Mouse (Mus musculus) heart, embryonic 16.5 days (tissue): Measurements from ENCODE around the gene Rap1gap2. TPM values are rescaled to one million over a fixed set of nuclear protein-coding genes. Genes with fewer than 3 reads are reported as not detected.

Experiments used
- ATAC-seq: fragments of 200-750 bp; cut with Nextera tagmentation; replicated peaks from 2 replicates; pipeline ENCODE4 v1.8.0; 2017; ENCODE audit warnings: moderate number of reproducible peaks; ENCODE audit not compliant: insufficient read depth, low FRiP score; ENCODE audit errors: extremely low read depth
- H3K27ac ChIP-seq: fragments of 300-500 bp; sonication (generic); 2 replicates; pipeline ENCODE4 v1.5.1; 2014; ENCODE audit warnings: mild to moderate bottlenecking, low read length, control low read depth, moderate library complexity
- H3K27me3 ChIP-seq: fragments of 300-500 bp; sonication (generic); 2 replicates; pipeline ENCODE4 v1.6.1; 2014; ENCODE audit warnings: low read length, mixed read lengths; ENCODE audit not compliant: control insufficient read depth, insufficient read depth
- H3K36me3 ChIP-seq: fragments of 300-500 bp; sonication (generic); 2 replicates; pipeline ENCODE4 v1.6.1; 2014; ENCODE audit not compliant: control insufficient read depth, insufficient read depth
- H3K4me1 ChIP-seq: fragments of 300-500 bp; sonication (generic); 2 replicates; pipeline ENCODE4 v1.6.1; 2014; ENCODE audit warnings: low read length, mixed read lengths; ENCODE audit not compliant: control insufficient read depth, insufficient read depth
- H3K4me2 ChIP-seq: fragments of 300-500 bp; sonication (generic); 2 replicates; pipeline ENCODE4 v1.6.1; 2014; ENCODE audit warnings: low read depth, mild to moderate bottlenecking, control low read depth, low read length
- H3K4me3 ChIP-seq: fragments of 300-500 bp; sonication (generic); 2 replicates; pipeline ENCODE4 v1.5.1; 2014; ENCODE audit warnings: mild to moderate bottlenecking, control low read depth, low read length
- H3K9ac ChIP-seq: fragments of 300-500 bp; sonication (generic); 2 replicates; pipeline ENCODE4 v1.6.1; 2014; ENCODE audit warnings: low read length, control low read depth
- H3K9me3 ChIP-seq: fragments of 300-500 bp; sonication (generic); replicated peaks from 2 replicates; pipeline ENCODE4 v1.6.1; 2016; ENCODE audit warnings: low read length; ENCODE audit not compliant: control insufficient read depth
- WGBS: fragments of 180-500 bp; shearing (Covaris S2); extraction: QIAGEN DNeasy Blood & Tissue Kit; methylation state at CpG from one replicate; pipeline ENCODE4 v1.1.7; 2014; 5-methylcytosine and 5-hydroxymethylcytosine counted together
- polyA plus RNA-seq: library from polyadenylated mRNA; unstranded; fragments of >200 nt; fragmentation: Nextera tagmentation; extraction: Ambion mirVana; gene quantifications from 2 replicates; pipeline ENCODE4 v1.2.1, GENCODE M21; 2015

Rap1gap2 gene
- polyA plus RNA-seq, 1 experiment from 2014 or later = 2.0 TPM

DNA sequence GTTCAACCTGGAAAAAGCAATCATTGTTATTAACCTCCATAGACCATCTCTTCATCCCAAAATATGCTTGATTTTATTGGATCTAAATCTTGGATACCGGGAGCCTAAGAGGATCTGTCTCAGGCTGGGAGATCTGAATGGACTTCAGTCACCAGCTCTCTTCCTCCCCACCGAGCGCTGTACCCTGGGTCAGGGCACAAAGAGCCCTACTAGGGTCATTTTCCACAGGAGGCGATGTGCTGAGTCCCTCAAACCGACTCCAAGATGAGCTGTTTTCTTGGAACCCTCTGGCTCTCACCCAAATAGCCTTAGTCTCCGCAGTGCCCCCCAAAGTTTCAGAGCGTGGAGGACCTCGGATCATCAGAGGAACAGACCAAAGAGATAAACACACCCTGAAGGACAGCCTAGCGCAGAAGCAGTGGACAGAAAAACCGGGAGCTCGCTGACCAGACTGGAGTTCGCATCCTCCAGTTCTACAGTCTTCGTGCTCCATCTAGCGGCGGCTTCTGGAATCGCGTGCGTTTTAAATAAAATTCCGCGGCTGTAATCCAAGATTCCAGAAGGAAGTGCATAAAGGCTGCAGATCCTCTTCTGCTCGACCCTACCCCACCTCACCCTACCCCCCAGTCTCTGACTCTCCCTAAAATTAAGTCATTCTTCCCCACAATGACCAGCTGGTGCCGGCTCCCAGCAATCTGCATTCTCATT is 239.2 kb downstream of the Rap1gap2 start:
- no peak overlapping the region for H3K4me3 ChIP-seq
- H3K4me2 ChIP-seq = no peak overlapping the region
- no peaks in the 10 kb centered on the region for H3K4me1 ChIP-seq
- H3K9me3 ChIP-seq = no peaks in the 10 kb centered on the region
- no peak overlapping the region for H3K9ac ChIP-seq
- ATAC-seq = no peak; the same call in 1 of the 2 replicates
- H3K36me3 ChIP-seq = no peaks in the 10 kb centered on the region
- WGBS = 14% methylated on average over 22 of the region's 22 CpGs
- H3K27ac ChIP-seq = no peak overlapping the region
- peaks cover 5% of the 10 kb centered on the region; the same call in 1 of the 2 replicates for H3K27me3 ChIP-seq

DNA sequence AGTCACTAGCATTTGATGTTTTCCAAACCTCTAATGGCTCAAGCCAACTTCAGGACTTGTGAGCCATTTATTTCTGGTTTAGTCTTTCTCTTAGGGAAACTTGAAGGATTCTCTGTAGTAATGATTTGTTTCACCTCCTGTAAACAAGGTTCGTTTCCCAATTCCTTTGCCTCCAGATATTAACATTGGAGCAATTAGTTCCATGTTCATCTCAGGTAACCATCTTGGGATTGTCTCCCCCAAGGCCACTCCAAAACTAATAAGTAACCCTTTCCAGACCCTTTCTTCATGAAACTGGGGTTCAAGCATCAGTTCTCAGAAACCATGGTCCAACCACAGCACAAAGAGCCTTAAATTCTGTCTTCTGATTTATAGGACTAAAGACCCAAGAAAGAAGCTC is 248.9 kb downstream of the Rap1gap2 start, which contains the start of gene Olfr412:
Gene Olfr412, plus strand, starts transcription at position 301 of the 400 bp plus-strand sequence.
- Histone ChIP-seq H3K27ac (no peak within 1 kb of the TSS), H3K36me3 (no peaks in the 10 kb centered on the region), H3K4me3 (no peak within 1 kb of the TSS), H3K4me2 (no peak within 1 kb of the TSS), H3K9ac (no peak within 1 kb of the TSS), H3K4me1 (no peaks in the 10 kb centered on the region), H3K9me3 (0 out of 2 replicates have a peak, but pooled peaks cover 2% of the 10 kb centered on the region), H3K27me3 (no peaks in the 10 kb centered on the region)
- WGBS = 60% methylated on average over 1 of the region's 1 CpGs
- no peak for ATAC-seq

DNA sequence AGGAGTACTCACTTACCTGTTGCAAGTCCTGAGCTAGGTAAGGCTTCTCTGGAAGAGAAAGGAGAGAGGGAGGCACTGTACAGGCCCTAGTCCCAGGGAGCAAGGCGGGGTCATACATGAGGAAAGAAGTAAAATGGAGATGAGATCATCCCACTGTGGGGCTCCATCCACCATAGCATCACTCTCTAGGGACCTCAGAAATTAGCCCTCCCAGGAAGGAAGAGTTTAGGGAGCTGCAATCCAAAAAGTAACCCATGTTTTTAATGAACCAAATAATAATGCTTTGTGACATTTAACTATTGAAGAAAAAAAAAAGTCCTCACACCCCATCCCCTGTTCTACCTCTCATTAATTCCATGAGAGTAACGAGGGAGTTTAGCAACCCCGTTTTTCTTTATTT is 258.2 kb downstream of the Rap1gap2 start, which contains the start of gene Olfr411:
Gene Olfr411, minus strand, starts transcription at position 101 of the 400 bp plus-strand sequence.
- ATAC-seq = no peak
- H3K27me3 ChIP-seq = no peaks in the 10 kb centered on the region
- no peak within 1 kb of the TSS for H3K27ac ChIP-seq
- 84% methylated on average over 3 of the region's 3 CpGs for WGBS
- no peak within 1 kb of the TSS for H3K4me2 ChIP-seq
- no peaks in the 10 kb centered on the region for H3K4me1 ChIP-seq
- H3K36me3 ChIP-seq = no peaks in the 10 kb centered on the region
- no peaks in the 10 kb centered on the region for H3K9me3 ChIP-seq
- H3K9ac ChIP-seq = no peak within 1 kb of the TSS
- no peak within 1 kb of the TSS for H3K4me3 ChIP-seq

GRCm38 (mm10) chr11:74337931-74338330 is 272.8 kb downstream of the Rap1gap2 start, which contains the start of gene Olfr410:
Gene Olfr410, minus strand, starts transcription at chr11:74338031.
- WGBS = 70% methylated on average over 6 of the region's 6 CpGs
- H3K27me3 ChIP-seq = no peaks in the 10 kb centered on the region
- no peak within 1 kb of the TSS for H3K4me3 ChIP-seq
- no peak within 1 kb of the TSS for H3K9ac ChIP-seq
- H3K27ac ChIP-seq = no peak within 1 kb of the TSS
- no peak for ATAC-seq
- no peaks in the 10 kb centered on the region for H3K36me3 ChIP-seq
- H3K9me3 ChIP-seq = no peaks in the 10 kb centered on the region
- no peaks in the 10 kb centered on the region for H3K4me1 ChIP-seq
- H3K4me2 ChIP-seq = no peak within 1 kb of the TSS

Other genes with a start within 250 kb of the Rap1gap2 start
- gene Olfr412, start 248.8 kb downstream of the Rap1gap2 start, polyA plus RNA-seq = not detected in 2 replicates
- 0.26 and 0.34 TPM in 2 replicates for gene Ccdc92b, start 8.7 kb upstream of the Rap1gap2 start, polyA plus RNA-seq
- 63.0 and 73.4 TPM in 2 replicates for gene Cluh, start 38.6 kb upstream of the Rap1gap2 start, polyA plus RNA-seq
- gene Pafah1b1, start 113.8 kb upstream of the Rap1gap2 start, polyA plus RNA-seq = 41.7 and 53.1 TPM in 2 replicates
- gene Mettl16, start 159.9 kb upstream of the Rap1gap2 start, polyA plus RNA-seq = 30.4 and 33.0 TPM in 2 replicates
- gene Mnt, start 220.0 kb upstream of the Rap1gap2 start, polyA plus RNA-seq = 3.0 and 3.3 TPM in 2 replicates